Mouse (Mus musculus) intestine, embryonic 14.5 days (tissue): ENCODE measurements around the gene Zswim5. TPM values are rescaled to one million over a fixed set of nuclear protein-coding genes. Genes with fewer than 3 reads are reported as not detected.
A peak's percentile ranks its signal among the peaks of the same experiment; 100 is the strongest.

ENCODE experiments used
- ATAC-seq: fragments of 200-750 bp; cut with Nextera tagmentation; replicated peaks from 2 replicates; pipeline ENCODE4 v1.8.0; 2017; ENCODE audit warnings: low read depth, moderate number of reproducible peaks, moderate TSS enrichment, moderate library complexity; ENCODE audit not compliant: low FRiP score, low TSS enrichment
- DNase-seq: peaks from one replicate; pipeline ENCODE4 v3.0.0-alpha.2; 2018; ENCODE audit warnings: low spot score
- H3K27ac ChIP-seq: fragments of 300-500 bp; sonication (generic); 2 replicates; pipeline ENCODE4 v1.5.1; 2014; ENCODE audit warnings: low read depth, mild to moderate bottlenecking, control low read depth
- H3K27me3 ChIP-seq: fragments of 300-500 bp; sonication (generic); replicated peaks from 2 replicates; pipeline ENCODE4 v1.6.1; 2014; ENCODE audit warnings: low read length, control low read depth; ENCODE audit not compliant: control insufficient read depth, insufficient read depth
- H3K36me3 ChIP-seq: fragments of 300-500 bp; sonication (generic); 2 replicates; pipeline ENCODE4 v1.6.1; 2014; ENCODE audit warnings: low read length, control low read depth; ENCODE audit not compliant: control insufficient read depth, insufficient read depth
- H3K4me1 ChIP-seq: fragments of 300-500 bp; sonication (generic); replicated peaks from 2 replicates; pipeline ENCODE4 v1.6.1; 2014; ENCODE audit warnings: low read length, control low read depth, mixed read lengths; ENCODE audit not compliant: control insufficient read depth, insufficient read depth
- H3K4me2 ChIP-seq: fragments of 300-500 bp; sonication (generic); 2 replicates; pipeline ENCODE4 v1.6.1; 2014; ENCODE audit warnings: low read length
- H3K4me3 ChIP-seq: fragments of 300-500 bp; sonication (generic); 2 replicates; pipeline ENCODE4 v1.5.1; 2014; ENCODE audit warnings: low read depth, low read length, control low read depth, mixed read lengths
- H3K9ac ChIP-seq: fragments of 300-500 bp; sonication (generic); 2 replicates; pipeline ENCODE4 v1.6.1; 2014; ENCODE audit warnings: mild to moderate bottlenecking, low read length
- H3K9me3 ChIP-seq: fragments of 300-500 bp; sonication (generic); 2 replicates; pipeline ENCODE4 v1.6.1; 2016; ENCODE audit warnings: low read length, control low read depth; ENCODE audit not compliant: control insufficient read depth
- WGBS: fragments of 180-500 bp; shearing (Covaris S2); extraction: QIAGEN DNeasy Blood & Tissue Kit; methylation state at CpG from one replicate; pipeline ENCODE4 v1.1.7; 2014; 5-methylcytosine and 5-hydroxymethylcytosine counted together
- polyA plus RNA-seq: library from polyadenylated mRNA; unstranded; fragments of >200 nt; fragmentation: Nextera tagmentation; extraction: Ambion mirVana; gene quantifications from 2 replicates; pipeline ENCODE4 v1.2.1, GENCODE M21; 2014

Zswim5 gene
- polyA plus RNA-seq, 1 experiment from 2014 or later: 1.0 TPM

DNA sequence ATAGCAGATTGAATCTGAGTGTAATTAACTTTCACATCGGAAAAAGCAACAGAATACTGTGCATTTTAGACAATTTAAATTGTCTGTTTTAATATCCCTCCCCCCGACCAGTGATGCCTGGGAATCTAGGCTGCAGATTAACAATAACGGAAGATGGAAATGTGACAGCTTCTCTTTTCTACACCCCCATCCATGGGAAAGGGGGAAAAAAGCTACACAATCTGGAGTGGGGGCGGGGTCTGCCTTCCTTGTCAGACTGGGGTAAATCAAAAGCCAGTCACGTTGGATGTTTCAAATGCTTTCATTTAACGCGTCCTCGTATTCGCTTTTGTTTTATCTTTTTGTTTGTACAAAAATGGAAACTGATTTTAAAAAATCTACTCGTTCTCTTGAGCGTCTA lies 1.3 kb downstream of the Zswim5 start:
- 6% methylated on average over 11 of the region's 11 CpGs for WGBS
- Histone ChIP-seq H3K9me3 (no peaks in the 10 kb centered on the region), H3K27ac (no peak overlapping the region), H3K27me3 (peaks cover 13% of the 10 kb centered on the region), H3K36me3 (no peaks in the 10 kb centered on the region), H3K4me2 (peak overlapping the region; percentile 90), H3K4me3 (peak overlapping the region; percentile 83), H3K9ac (no peak overlapping the region), H3K4me1 (peaks cover 6% of the 10 kb centered on the region; the same call in 1 of the 2 replicates)
- DNase-seq (no peak), ATAC-seq (no peak)

DNA sequence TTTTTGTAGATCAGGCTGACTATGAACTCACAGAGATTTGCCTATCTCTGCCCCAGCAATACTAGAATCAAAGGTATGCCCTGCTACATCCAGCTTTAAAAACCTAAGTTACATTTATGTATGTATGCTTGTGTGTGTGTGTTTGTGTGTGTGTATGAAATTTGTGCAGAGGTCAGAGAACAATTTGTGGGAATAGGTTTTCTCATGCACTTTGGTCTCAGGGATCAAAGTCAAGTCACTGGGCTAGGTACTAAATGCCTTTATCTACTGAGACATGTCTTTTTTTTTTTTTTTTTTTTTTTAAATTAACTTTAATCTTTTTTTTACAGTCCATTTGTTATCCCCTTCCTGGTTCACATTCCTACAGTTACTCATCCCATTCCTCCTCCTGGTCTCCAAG lies 5.5 kb downstream of the Zswim5 start:
- no peak for ATAC-seq
- no peaks in the 10 kb centered on the region for H3K9me3 ChIP-seq
- no peak overlapping the region for H3K4me3 ChIP-seq
- no peaks in the 10 kb centered on the region for H3K36me3 ChIP-seq
- 0 out of 2 replicates have a peak, but pooled peaks cover 3% of the 10 kb centered on the region for H3K4me1 ChIP-seq
- DNase-seq: no peak
- H3K4me2 ChIP-seq: no peak overlapping the region
- H3K9ac ChIP-seq: no peak overlapping the region
- H3K27me3 ChIP-seq: peaks cover 8% of the 10 kb centered on the region
- H3K27ac ChIP-seq: no peak overlapping the region

DNA sequence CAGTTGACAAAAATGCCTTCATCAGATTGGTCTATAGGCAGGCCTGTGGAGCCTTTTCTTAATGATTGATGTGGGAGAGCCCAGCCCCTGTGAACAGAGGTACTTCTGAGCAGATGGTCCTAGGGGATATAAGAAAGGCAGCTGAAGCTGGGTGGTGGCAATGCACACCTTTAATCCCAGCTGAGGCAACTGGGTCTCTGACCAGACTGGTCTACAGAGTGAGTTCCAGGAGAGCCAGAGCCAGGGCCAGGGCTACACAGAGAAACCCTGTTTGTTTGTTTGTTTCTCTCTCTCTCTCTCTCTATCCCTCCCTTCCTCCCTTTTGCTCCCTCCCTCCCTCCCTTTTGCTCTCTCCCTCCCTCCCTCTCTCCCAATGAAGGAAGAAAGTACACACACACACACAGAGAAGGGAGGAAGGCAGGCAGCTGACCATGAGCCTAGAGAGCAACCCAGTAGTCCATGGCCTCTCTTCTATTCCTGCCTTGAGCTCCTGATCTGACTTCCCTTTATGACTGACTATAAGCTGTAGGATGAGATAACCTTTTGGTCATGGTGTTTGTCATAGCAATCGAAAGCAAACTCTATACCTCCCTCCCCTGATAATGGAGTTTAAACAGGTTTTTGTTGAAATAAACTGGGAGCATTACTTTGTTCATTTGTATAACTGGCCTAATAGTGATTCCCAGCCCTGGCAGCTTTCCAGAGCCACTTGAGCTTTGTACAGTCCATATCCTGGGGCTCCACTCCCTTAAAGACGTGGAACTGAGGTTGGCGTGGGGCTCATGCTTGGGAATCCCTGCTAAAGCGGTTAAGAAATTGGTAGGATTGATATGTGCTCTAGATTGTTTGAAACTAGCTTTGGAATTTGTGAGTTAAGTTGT lies 17.3 kb downstream of the Zswim5 start:
- Histone ChIP-seq H3K4me2 (no peak overlapping the region), H3K27me3 (no peaks in the 10 kb centered on the region), H3K9me3 (no peaks in the 10 kb centered on the region), H3K9ac (no peak overlapping the region), H3K4me1 (peaks cover 8% of the 10 kb centered on the region; the same call in 1 of the 2 replicates), H3K27ac (no peak overlapping the region), H3K36me3 (no peaks in the 10 kb centered on the region), H3K4me3 (no peak overlapping the region)
- 32% methylated on average over 4 of the region's 4 CpGs for WGBS
- peak; percentile 66 for DNase-seq
- peak; percentile 83 for ATAC-seq

DNA sequence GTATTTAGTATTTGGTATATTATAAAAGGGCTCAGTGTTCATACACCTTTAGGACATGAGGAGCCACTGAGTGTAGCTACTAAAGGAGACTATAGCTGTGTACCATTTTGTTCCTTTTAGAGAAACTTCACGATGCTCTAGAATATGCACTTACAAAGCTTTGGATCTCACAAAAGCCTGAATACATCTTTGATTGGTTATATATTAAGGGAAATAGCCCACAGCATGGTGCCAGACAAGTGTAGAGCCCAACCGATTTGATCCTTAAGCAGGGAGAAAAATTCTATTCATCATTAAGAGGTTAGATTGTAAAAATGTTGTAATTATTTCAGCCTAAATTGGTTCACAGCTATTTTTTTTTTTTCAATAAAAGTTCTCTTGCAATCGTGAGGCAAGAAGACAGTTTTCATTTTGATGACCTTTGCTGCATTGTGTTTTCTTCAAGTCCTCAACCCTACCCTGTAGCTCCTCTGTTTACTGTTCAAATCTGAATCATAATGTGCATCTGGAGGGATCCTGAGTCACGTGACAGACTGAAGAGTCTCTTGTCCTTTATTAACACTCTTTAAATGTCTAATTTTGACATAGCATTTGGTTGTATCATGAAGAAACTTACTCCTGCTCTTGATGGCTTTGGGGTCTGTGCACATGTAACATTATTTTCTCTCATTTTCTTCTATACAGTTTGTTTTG lies 33.5 kb downstream of the Zswim5 start:
- no peaks in the 10 kb centered on the region for H3K9me3 ChIP-seq
- H3K27ac ChIP-seq: no peak overlapping the region
- no peaks in the 10 kb centered on the region for H3K4me1 ChIP-seq
- DNase-seq: no peak
- no peak for ATAC-seq
- H3K27me3 ChIP-seq: no peaks in the 10 kb centered on the region
- H3K4me2 ChIP-seq: no peak overlapping the region
- no peaks in the 10 kb centered on the region for H3K36me3 ChIP-seq
- no peak overlapping the region for H3K4me3 ChIP-seq
- 69% methylated on average over 4 of the region's 4 CpGs for WGBS
- no peak overlapping the region for H3K9ac ChIP-seq

DNA sequence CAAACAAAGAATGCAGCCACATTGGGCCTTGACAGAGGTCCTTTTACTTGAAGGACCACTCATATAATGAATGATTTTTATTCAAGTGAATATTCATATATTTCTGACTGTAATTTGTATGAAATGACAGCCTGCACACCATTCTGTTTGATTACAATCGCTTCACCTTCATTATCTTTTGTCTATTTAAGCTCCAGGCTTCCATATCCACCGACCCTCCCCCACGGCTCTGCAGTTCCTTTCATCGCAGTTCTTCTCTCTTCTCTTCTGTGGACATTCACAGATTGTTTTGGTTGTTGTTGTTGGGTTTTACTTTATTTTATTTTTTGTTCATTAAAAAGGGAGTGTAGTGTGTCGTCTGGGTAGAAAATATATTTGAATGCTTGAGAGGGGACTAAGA lies 34.0 kb downstream of the Zswim5 start:
- no peak overlapping the region for H3K9ac ChIP-seq
- WGBS: 72% methylated on average over 5 of the region's 5 CpGs
- H3K27me3 ChIP-seq: no peaks in the 10 kb centered on the region
- ATAC-seq (no peak), DNase-seq (no peak)
- H3K36me3 ChIP-seq: no peaks in the 10 kb centered on the region
- no peak overlapping the region for H3K4me3 ChIP-seq
- H3K4me1 ChIP-seq: no peaks in the 10 kb centered on the region
- H3K27ac ChIP-seq: no peak overlapping the region
- no peak overlapping the region for H3K4me2 ChIP-seq
- no peaks in the 10 kb centered on the region for H3K9me3 ChIP-seq

DNA sequence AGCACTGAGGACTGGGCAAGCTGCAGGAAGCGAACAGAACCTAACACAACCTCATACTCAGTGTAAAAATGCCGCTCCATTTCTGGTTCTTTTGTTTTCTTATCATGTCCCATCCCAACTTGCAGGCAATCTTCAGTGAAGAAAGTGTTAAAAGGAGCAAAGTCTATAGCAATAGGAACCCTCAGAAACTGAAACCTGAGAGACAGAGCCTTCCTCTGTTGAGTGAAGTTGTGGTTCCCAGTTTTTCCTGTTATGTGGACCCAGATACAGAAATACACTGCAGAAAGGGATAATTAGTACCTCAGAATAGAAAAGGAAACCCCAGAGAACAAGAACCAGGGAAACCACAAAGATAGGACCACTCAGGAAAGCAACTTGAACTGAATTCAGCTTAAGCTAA lies 36.1 kb downstream of the Zswim5 start:
- Histone ChIP-seq H3K4me3 (no peak overlapping the region), H3K4me1 (no peaks in the 10 kb centered on the region), H3K9ac (no peak overlapping the region), H3K27ac (no peak overlapping the region), H3K27me3 (no peaks in the 10 kb centered on the region), H3K9me3 (no peaks in the 10 kb centered on the region), H3K36me3 (no peaks in the 10 kb centered on the region), H3K4me2 (no peak overlapping the region)
- ATAC-seq: no peak
- no peak for DNase-seq
- WGBS: 85% methylated on average over 2 of the region's 2 CpGs

DNA sequence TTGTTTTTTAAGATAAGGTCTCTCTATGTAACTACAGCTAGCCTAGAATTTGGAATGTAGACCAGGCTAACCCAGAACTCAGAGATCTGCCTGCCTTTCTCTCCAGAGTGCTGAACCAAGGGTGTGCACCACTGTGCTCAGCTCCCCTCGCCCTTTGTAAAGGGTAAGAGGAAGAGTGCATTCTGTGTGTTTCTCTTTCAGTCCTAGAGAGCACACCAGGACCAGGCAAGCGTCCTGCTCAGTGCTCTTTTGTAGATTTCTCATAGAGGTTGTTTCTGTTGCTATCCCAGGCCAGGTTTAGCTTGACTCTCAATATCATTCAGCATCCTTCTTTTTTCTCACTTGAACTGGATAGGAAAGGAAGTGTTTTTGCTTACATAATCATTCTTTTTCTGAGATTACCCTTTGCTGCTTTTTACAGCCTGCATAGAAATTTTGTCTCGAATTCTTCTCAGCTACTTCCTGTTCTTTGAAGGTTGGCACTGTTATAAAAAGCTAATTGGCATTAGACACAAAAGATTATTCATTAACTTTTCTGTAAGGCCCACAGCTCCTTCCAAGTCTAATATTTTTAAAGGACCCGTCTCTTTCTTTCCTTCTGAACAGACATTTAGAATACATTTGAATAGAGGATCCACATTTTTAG lies 51.0 kb downstream of the Zswim5 start:
- H3K9me3 ChIP-seq: no peaks in the 10 kb centered on the region
- no peak for DNase-seq
- H3K4me1 ChIP-seq: no peaks in the 10 kb centered on the region
- no peaks in the 10 kb centered on the region for H3K27me3 ChIP-seq
- no peaks in the 10 kb centered on the region for H3K36me3 ChIP-seq
- WGBS: 47% methylated on average over 4 of the region's 4 CpGs
- no peak overlapping the region for H3K9ac ChIP-seq
- H3K27ac ChIP-seq: no peak overlapping the region
- H3K4me2 ChIP-seq: no peak overlapping the region
- no peak for ATAC-seq
- no peak overlapping the region for H3K4me3 ChIP-seq

DNA sequence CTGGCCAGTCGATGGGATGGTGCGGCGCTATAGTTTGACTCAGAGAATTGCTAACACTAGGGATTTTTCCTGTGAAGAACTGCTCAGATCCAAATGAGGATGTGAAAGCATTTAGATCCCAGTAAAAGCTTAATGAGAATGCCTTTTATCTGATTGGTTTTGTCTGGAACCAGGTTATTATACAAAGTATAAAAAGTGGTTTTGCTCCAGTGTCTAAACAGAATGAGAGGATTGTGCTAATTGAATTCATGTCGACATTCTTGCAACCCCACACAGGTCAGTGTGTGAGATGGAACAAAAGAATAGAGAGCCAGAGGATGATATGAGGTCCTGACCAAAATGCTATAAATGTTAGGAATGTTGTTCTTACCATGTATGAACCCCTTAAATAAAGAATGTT lies 62.4 kb downstream of the Zswim5 start:
- no peaks in the 10 kb centered on the region for H3K27me3 ChIP-seq
- H3K9me3 ChIP-seq: no peaks in the 10 kb centered on the region
- no peak overlapping the region for H3K27ac ChIP-seq
- DNase-seq: no peak
- no peak overlapping the region for H3K9ac ChIP-seq
- no peak overlapping the region for H3K4me3 ChIP-seq
- 81% methylated on average over 4 of the region's 4 CpGs for WGBS
- no peak overlapping the region for H3K4me2 ChIP-seq
- ATAC-seq: no peak
- H3K36me3 ChIP-seq: no peaks in the 10 kb centered on the region
- H3K4me1 ChIP-seq: no peaks in the 10 kb centered on the region
